Mouse (Mus musculus) left cerebral cortex, postnatal 4 days (tissue): ENCODE results near the gene Mars. TPM values are rescaled to one million over a fixed set of nuclear protein-coding genes. Genes with fewer than 3 reads are reported as not detected.
A peak's percentile ranks its signal among the peaks of the same experiment; 100 is the strongest.

Experiments used
- DNase-seq: peaks from one replicate; pipeline ENCODE4 v3.0.0-alpha.2; 2022
- intact Hi-C: fragments of 180-260 bp; cut with DNase I; formaldehyde crosslinking; loops from one replicate; pipeline ENCODE4 v1.15.1; 2025
- total RNA-seq, 2 experiments: library from RNA; stranded (reverse); gene quantifications; 2 replicates each; pipeline ENCODE4 v1.2.3; 2021

Gene Mars
- total RNA-seq, 2 experiments from 2014 or later, result 65.3 to 65.5 TPM

DNA sequence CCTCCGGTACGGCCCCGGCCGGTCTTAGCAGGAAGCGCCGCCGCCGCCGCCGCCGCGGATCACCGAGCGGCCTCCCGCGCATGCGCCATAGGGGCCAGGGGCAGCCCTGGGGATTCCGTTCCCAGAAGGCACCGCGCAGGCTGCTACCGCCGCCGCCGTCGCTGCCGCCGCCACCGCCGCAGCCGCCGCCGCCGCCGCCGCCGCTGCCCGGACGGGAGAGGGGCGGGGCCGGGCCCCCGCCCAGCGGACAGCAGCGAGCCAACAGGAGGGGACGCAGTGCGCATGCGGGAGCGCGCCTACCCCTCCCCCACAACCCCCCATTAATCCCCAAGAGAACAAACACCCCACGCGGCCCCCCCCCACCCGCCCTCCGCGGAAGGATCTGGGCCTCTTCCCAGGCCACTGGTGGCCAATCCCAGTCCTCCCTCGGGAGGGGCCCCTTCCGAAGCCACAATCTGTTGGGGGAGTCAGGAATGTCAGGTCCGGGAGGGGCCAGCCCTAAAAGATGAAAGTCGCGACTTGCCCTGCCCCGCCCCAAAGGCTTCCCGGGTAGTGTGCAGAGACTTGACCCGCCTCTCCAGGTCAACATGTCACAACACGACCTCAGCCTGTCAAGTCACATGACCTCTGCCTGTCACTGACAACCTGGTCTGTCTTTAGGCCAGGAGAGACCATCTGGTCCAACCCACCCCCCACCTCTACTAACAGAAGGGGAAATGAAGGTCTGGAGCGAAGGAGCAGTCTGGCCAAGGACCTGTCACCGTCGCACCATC, 22.6 kb downstream of the Mars start, which contains the start of gene Mbd6:
Gene Mbd6 (minus strand): TSS at position 219 of the 773 bp plus-strand sequence.
- intact Hi-C loops, result no loop called here
- DNase-seq, result peak; percentile 91

GRCm38 (mm10) chr10:127288328-127288799, 23.2 kb downstream of the Mars start:
- intact Hi-C loops, result no loop called here
- peak; percentile 61 for DNase-seq

DNA sequence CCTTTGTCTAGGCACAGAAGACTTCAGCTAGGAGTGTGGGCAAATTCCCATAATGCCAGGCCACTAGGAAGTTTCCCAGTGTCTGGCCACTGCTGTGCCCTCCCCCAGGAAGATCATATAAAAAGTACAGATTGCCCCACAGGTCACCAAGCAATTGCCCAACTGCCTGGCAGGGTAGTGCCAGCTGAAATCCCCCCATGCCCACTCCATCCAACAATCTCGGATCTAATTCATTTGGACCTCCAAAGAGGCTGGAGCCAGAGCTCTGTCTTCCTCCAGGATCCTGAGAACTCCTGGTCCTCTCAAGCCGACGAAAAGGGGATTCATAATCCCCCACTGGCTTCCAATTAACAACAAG, 23.7 kb downstream of the Mars start:
- no peak for DNase-seq
- intact Hi-C loops, result no loop called here

GRCm38 (mm10) chr10:127287271-127287935, 24.2 kb downstream of the Mars start:
- intact Hi-C loops, result no loop called here
- no peak for DNase-seq

DNA sequence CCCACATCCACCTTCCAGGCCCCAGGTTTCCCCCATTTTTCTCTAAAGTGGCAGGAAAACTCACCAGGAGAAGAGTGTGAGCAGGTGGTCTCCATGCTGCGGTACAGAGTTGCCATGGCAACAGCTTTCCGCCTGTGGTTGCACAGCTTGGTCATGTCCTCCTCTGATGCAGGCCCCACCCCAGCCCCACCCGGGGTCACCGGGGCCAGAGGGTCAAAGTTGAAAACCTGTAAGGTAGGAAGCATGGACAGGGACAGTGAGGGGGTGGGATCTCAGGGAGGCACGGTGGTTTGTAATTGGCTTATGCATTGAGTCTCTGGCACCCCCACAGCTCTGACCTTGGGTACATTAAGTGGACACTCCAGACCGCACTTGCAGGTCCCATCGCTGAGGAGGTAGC, 24.9 kb downstream of the Mars start:
- intact Hi-C loops, result no loop called here
- DNase-seq, result no peak

- intact Hi-C loops, result no loop called here
- DNase-seq, result no peak
Observed at GRCm38 (mm10) chr10:127286194-127286593, 25.4 kb downstream of the Mars start.

DNA sequence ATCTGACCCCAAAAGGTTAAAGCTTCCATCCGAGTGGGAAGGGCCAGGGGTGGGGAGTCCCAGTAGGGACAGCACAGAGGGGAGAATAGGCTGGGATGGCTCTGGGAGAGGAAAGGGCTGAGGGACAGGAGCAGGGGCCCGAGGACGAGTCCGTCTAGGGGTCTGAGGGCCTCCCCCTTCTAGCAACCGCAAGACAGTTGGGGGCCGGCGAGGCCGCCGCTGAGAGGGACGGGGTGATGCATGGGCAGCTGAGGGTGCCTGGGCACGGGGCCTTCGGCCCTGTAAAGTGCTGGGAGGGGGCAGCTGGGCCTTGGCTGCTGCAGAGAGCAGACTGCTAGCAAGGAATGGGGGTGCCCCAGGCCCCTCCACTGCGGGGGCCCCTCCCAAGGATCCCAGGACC, 25.9 kb downstream of the Mars start:
- intact Hi-C loops, result no loop called here
- no peak for DNase-seq

DNA sequence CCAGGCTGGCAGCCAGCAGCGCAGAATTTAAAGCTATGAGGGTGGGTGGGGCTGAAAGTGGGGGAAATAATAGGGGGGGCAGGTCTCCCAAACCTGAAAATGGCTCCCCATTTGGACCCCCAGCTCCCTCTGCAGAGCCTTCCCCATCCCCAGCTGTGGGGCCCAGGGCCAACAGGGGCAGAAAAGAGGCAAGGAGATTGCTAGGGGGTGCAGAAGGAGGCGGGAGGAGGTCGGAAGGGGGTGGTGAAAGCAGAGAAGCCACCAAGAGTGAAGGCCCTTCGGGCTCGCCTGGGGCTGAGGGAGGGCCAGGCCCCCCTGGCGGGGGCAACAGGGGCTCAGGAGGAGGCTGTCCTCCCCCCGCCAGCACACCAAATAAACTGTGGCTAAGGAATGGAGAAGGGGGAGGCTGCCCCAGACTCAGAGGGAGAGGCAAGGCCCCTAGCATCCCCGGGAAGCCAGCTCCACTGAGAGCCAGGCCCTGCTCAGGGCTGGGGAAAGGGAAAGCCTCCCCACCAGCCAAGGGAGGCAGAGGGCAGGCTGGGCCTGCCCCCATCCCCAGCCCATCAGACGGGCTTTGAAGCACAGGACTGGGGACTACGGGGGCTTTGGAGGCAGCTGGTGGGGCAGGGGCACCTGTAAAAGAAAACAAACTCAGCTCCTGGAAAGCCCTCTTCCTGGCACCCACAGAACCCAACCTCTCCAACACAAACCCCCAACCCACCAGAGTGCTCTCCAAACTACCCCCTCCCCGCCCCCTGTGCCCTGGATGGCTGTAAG, 26.7 kb downstream of the Mars start:
- intact Hi-C loops, result no loop called here
- no peak for DNase-seq

DNA sequence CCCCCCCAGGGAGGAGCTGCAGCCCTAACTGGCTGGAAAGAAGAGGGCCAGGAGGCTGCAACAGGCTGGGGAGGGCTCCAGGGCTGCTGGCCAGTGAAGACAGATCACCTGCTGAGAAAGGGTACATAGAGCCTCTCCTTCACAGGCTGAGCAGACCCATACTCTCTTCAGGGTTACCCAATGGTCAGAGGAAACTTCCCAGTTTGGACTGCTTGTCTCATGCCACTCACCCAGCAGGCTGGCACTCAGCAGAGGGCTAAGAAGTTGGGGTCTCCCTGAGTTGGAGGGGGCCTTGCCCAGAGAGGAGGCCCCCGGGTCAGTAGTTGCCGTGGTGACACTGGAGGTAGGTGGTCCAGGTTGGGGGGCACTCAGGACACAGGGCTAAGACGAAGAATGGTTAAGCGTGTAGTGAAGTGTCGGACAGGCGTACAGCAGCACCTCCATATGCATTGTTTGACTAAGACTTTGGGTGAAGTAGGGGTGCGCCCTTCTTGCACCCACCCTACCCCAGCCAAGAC, 27.4 kb downstream of the Mars start:
- intact Hi-C loops, result no loop called here
- no peak for DNase-seq

DNA sequence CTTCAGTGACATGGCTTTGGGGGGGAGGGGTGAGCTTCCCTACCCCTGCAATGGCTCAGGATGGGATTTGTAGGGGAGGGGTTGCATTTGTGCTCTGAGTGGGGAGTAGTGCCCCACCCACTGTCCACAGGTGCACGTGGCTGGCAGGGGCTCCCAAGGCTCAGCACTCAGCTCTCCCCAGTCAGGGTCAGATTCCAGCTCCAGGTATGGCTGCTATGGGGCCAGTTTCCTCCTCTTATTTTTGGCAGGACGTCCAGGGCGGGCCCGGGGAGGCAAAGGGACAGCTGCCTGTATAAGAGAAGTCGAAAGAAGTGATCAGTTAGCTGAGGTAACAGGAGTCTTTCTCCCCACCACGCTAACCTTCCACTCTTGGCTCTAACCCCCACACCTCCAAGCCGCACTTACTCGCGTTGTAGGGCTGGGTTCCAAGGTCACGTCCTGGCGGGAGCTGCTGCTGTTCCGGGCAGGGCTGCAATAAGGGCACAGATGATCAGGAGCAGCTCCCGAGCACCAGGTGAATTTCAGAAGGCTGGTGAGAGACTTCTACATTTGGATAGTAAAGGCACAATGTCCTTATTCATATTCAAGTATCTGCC, 28.9 kb downstream of the Mars start:
- DNase-seq, result no peak
- intact Hi-C loops, result no loop called here

GRCm38 (mm10) chr10:127281316-127281715, 30.3 kb downstream of the Mars start:
- intact Hi-C loops, result no loop called here
- DNase-seq, result no peak

GRCm38 (mm10) chr10:127279730-127280129, 31.9 kb downstream of the Mars start:
- intact Hi-C loops, result no loop called here
- DNase-seq, result no peak

DNA sequence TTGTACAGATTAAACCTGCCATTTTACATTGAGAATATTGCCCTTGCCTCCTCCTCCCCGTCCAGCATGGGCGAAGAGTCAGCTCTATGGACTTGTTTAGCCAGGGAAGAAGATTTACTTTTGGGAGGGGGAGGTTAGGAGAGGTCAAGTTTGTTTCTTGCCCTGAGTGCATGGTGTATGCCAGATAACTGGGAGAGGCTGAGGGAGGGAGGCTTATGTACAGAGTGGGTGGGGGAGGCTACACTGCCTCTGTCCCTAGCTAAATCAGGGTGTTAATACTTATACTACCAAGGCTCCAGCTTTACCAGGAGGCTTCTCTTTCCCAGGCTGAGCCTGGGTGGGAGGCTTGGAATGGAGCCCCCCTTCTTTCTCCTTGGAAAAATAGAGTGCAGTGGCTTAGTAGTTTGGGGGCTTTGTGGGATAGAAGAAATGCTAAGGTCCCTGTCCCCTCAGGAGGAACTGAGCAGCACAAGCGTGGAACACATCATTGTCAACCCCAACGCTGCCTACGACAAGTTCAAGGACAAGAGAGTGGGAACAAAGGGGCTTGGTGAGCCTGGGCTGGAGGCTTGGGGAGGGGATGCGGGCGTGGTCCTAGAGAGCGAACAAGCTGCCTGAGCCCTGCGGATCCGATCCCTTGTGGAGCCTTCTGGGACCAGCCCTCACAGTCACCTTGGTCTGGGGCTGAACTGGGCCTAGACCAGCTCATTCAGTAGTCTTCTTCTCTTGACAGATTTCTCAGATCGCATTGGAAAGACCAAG, 37.1 kb downstream of the Mars start:
- no peak for DNase-seq
- intact Hi-C loops, result no loop called here

DNA sequence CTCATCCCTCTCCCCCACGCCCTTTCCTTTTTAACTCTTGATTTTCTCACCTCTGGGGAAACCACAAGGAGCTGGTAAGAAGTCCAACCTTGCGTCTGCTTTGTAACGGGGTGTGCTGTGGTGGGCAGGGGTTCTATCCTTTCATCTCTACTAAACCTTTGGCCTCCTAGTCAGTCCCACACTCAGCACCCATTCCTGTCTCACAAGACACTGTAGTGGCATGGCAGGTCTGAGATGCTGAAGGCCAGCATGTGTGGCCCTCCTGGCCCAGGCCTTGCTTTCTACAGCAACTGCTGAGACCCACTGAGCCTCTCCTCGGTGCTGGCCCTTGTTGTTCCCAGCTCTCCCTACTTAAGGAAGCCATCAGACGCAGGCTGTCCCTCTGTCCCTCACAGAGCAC, 39.2 kb downstream of the Mars start:
- no peak for DNase-seq
- intact Hi-C loops, result no loop called here

GRCm38 (mm10) chr10:127269884-127270283, 41.7 kb downstream of the Mars start:
- no peak for DNase-seq
- intact Hi-C loops, result no loop called here

- intact Hi-C loops, result no loop called here
Observed at GRCm38 (mm10) chr10:127269036-127269435, 42.5 kb downstream of the Mars start.

DNA sequence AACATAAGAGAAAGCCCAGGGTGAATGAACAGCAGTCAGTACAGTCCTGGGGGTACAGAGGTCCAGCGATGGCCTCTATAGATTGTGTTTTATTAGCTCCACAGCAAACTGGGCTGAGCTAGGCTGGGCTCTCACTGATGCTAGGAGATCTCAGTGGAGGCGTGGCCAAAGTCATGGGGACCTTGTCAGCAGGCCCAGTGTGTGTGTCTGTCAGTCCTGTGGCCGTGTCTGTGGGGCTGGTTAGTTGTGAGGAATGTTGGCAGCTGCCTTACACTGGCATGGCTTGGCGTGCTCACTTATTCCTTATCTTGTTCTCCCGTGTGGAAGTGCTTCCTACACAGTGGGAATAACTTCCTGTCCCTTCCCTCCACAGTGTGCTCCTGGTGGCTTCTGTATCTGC, 43.2 kb downstream of the Mars start:
- DNase-seq, result no peak
- intact Hi-C loops, result no loop called here

More at GRCm38 (mm10) chr10:127269036-127269435, 42.5 kb downstream of the Mars start:
- no peak for DNase-seq

DNA sequence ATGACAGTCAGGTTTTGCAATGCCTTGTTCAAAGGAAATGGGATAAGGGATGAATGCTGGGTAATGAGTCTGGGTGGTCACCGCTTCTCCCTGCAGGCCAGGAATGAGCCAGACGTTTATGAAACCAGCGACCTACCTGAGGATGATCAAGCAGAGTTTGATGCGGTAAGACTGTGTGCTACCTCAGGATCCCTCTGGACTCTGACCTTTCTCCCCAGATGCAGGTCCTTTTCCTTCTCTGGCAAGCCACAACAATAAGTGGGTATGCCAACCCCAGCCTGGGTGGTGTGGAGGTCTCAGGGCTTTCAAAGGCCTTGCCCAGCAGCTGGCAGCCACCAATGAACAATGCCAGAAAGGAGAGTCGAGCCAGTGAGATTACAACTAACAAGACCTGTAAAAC, 44.3 kb downstream of the Mars start:
- DNase-seq, result no peak
- intact Hi-C loops, result no loop called here

DNA sequence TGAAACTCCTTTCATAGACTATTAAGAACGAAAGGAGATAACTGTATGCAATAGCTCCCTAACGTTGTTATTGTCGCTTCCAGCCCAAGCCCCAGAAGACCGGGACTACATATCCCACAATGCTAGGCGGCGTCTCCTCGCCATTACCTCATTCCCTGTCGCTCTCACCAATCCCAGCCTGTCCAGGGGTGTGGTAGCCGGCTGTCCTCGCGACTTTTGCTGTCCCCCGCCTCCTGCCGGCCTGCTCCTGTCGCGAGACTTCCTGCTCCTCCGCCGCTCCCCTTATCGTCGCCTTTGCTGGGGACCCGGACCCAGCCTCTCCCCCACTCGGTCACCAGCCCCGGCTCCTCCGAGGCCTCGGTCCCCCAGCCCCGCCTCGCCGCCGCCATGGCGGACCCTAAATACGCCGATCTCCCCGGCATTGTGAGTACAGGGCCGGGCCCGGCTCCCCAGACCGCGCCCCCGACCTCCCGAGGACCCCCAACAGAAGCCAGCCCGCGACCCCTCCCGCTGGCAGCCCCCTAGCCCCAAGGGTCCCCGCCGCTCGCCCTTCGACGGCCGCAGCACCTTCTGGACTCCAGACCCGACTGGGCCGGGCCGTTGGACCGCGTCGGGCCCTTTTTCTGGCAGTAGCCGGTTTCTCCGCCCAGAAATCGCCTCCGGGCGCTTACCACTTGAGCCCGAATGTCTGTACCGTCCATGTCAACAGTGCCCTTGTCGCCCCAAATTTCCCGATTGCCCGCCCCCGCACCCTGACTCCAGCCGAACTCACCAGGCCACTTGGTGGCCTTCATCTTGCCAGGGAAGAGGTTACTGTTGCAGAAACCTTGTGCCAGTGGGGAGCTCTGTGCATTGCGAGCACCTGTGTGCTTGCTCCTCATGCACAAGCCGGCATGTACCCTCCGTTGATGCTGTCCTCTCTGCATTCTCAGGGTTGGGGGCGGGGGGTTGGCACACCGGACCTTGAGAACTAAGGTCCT, 45.2 kb downstream of the Mars start, which contains the start of gene Dctn2:
Gene Dctn2 (plus strand): TSS at position 257 of the 980 bp plus-strand sequence.
- intact Hi-C loops, result no loop called here
- DNase-seq, result peak; percentile 97
